Mouse (Mus musculus) embryo, embryonic 11 days (tissue): Measurements from ENCODE around the gene Dennd6a.
"Not testable (repeated sequence)": the region's sequence is repeated elsewhere in the genome, so short reads cannot be mapped to it uniquely, and the experiment has no call there.

ENCODE experiments used
- DNase-seq: peaks from one replicate; pipeline ENCODE4 v3.0.0-alpha.2; 2015

Dennd6a gene

DNA sequence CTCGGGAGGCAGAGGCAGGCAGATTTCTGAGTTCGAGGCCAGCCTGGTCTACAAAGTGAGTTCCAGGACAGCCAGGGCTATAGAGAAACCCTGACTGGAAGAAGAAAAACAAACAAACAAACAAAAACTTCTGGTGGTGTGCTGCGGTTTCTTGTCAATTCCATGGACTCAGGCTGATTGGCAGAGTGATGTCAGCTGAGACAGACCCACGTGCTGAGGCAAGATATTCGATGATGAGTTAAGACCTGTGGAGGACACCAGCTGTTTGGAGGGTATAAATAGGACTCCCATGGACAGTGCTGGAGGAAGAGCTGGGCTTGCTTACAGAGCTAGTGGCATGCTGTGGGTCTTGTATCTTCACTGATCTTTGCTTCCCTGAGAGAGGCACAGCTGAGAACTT lies at the start of gene Dennd6a:
Gene Dennd6a, plus strand, starts transcription at position 301 of the 400 bp plus-strand sequence.
- DNase-seq: not testable (repeated sequence)

- DNase-seq: no peak
These were observed 47.7 kb upstream of the Dennd6a start for GRCm38 (mm10) chr14:26525955-26526354.

DNA sequence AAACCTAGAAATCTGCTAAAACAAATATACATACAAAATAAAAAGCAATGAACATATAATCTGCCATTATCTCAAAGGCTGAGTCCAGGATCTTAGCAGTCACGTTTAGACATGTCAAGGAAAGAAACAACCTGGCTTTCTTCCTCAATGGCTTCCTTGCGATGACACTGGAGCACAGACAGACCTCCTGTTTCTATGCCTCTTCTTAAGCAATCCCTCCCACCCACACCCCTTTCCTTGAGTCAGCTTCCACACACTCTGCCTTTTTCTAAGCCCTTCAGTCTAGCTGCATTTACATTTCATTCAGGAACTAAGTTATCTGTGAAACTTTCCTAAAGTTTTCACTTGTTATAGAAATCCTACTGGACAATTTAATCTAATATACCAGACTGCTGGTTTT lies 45.4 kb upstream of the Dennd6a start:
- DNase-seq: no peak

- DNase-seq: no peak
These were observed 43.3 kb upstream of the Dennd6a start for GRCm38 (mm10) chr14:26530350-26530749.

DNA sequence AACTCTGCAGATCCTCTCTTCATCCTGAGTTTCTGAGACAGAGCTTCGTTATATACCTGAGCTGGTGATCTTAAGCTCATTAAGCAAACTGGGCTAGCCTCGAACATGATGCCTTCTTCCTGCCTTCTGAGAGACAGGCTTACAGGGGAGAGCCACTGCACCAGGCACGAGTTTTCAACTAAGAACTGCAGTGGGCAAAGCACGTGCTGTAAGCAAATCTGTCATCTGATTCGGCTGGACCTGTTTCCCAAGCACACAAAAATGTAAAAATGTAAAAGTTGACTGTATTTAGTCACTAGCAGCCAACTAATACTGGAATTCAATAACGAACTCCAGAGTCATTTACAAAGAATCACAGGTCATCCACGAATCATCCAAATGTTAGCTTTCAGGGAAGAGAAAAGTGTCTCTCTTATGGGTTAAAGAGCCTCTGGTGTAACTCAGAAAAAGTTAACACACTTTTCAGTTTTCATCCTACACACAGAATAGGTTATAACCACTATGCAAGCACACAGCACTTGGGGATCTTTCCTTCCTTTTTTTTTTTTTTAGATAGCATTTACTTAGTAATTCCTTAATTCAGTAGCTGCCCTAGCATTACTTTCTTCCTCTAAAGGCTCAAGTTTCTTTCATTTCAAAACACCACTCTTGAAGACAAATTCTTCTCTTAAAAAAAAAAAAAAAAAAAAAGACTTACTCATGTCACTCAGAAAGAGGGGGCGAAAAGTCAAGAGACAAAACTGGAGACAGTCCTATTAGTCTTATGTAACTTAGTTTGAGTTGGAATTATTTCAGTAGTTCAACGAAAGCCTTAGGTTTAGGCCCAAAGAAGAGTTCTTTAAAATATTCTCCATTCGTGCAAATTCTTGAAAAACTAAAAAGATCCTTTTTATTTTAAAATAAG lies 42.0 kb upstream of the Dennd6a start:
- no peak for DNase-seq

DNA sequence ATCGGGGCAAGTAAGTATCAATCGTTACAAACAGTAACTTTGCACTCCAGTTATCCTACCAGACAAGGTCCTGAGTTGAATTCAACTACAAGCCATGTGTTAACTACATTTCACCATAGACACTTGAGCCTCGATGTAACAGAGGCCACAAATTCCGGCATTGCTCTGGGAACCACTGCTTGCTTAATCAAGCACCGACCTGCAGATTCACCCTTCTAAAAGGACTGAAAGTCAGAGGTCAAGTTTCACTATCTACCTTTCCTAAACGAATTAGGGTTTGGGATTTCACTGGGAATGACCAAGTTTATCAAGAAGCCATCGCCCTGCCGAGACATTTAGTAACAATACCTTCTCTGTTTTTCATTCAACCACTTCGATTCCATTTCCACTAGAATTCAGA lies 40.9 kb upstream of the Dennd6a start:
- DNase-seq: no peak

GRCm38 (mm10) chr14:26533267-26533666 lies 40.4 kb upstream of the Dennd6a start:
- no peak for DNase-seq

DNA sequence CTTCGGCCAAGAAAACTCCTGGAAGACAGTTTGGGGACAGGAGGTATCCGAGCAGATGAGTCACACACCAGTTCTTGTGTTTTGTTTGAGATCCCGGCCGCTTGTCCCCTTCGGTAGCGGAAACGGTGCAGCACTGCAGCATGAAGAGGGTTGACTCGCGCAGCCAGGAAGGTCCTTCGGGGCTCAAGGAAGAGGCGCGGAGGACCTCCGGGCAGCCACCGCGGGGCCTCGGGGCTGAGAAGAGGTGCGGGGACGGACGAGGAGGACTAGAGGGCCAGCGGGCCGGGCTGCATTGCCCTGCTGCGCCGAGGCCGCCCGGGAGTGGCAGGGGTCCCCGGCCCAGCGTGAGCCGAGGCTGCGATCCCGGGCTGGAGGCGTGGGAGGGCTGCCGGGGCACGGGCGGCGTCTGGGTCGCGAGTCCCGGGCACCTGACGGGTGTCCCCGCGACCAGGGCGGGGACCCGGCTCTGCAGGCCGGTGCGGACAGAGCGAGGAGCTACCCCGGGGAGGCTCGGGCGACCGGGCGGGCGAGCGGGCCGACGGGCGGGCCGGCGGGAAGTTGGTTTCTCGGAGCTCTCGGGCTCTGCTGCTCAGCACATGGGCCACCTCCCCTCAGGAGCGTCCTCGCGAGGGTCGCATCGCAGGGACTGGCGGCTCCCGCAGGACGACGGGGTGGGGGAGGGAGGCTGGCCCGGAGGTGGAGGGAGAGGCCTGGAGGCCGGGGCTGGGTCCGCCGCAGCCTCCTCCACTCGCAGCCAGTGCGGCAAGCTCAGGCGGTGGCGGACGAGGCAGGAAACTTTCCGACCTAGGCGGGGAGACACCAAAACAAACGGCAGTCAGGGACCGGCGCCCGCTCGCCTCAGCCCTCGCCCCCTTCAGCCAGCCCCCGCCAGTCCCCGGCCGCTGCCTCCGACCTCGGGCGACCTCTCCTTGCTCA lies 39.6 kb upstream of the Dennd6a start:
- peak; percentile 78 for DNase-seq

- DNase-seq: peak; percentile 99
These were observed 38.7 kb upstream of the Dennd6a start, which contains the start of gene Slmap for GRCm38 (mm10) chr14:26534757-26535479. Gene Slmap, minus strand, starts transcription at chr14:26534931.

DNA sequence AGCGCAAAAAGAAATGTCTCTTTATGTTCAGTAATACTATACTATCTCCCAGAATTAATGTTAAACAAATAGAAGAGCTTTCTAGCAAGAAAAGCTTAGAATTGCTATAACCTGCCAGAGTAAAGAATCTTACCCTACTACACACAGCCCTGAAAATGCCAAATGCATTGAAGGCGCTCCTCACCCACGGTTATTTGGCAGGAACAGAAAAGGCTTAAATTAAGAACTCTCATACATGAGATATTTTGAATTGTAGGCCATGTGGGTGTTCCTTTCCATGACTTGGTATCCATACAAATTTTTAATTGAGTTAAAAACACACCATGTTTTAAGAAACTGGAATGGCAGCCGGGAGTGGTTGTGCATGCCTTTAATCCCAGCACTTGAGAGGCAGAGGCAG lies 34.4 kb upstream of the Dennd6a start:
- no peak for DNase-seq

- DNase-seq: no peak
These were observed 33.1 kb upstream of the Dennd6a start for GRCm38 (mm10) chr14:26540577-26540976.

DNA sequence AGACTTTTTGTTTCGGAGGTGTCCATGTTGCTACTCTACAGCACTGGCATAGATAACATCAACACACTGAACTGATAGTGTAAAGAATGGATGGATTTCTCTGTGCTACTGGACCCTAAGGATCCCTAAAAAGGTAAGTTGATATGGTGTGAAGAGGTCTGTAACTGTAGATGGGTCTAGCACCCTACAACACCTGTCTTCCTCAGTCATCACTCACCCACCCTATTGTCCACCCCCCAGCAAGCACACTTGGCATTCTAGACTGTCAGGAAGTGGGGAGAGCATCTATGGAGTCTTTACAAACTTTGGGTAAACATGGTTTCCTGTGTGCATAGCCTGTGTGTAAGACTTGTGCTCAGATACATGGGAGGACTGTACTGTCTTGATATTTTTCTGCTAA lies 31.5 kb upstream of the Dennd6a start:
- no peak for DNase-seq

GRCm38 (mm10) chr14:26547516-26548488 lies 25.9 kb upstream of the Dennd6a start:
- DNase-seq: no peak

- no peak for DNase-seq
These were observed 22.9 kb upstream of the Dennd6a start for GRCm38 (mm10) chr14:26550712-26551111.

DNA sequence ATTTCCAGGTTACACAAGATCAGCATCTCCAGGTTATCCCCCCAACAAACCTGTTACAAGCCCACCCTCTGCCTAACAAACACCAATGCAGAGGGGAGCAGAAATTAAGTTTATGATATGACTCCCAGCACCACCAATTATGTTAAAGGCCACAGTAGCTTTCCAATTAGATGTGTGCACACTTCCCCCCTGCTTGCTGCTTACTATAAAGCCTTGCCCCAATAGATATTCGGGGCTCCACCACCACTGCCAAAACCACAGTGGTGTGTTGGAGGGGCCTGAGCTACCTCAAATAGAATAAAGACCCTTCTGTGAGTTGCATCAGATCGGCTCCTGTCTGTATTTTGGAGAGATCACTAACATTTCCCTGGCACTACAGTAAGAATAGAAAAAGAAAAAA lies 21.2 kb upstream of the Dennd6a start:
- DNase-seq: no peak

GRCm38 (mm10) chr14:26552853-26553252 lies 20.8 kb upstream of the Dennd6a start:
- DNase-seq: no peak

DNA sequence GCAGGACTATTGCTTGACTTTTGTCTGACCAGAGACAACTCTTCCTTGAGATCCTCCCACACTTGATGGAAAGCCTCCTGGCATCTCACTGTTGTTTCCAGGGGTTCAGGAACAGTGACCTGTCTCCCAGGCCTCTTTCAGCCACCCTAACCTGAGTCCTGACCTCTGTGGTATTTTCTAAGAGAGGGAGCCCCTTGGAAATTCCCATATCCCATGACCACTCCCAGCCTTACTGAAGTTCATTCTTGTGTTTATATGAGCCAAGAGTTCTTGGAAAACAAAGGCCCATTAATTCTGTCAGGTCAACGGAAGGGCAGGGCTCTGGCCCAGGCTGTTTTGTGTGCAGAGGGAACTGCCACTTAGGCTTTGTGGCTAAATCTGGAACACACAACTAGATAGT lies 16.1 kb upstream of the Dennd6a start:
- DNase-seq: peak; percentile 14

DNA sequence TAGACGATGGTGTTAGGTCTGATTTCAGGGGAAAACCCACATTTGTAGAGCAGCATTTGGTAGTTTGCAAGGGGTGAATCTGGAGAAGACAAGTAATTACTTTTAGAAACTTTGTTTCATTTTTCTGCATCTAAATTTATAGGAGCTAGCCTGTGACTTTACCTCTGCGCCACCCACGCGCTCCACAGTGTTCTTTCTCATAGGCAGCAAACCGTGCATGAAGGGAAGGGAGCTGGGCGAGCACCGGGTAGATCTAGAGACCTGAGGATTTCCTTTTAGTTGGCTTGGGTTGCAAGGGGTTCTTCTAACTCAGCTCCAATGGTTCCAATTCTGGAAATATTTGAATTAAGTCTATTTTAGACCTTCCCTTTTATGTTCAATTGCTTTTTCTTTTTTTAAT lies 15.1 kb upstream of the Dennd6a start:
- DNase-seq: no peak

GRCm38 (mm10) chr14:26562247-26562646 lies 11.4 kb upstream of the Dennd6a start:
- no peak for DNase-seq

DNA sequence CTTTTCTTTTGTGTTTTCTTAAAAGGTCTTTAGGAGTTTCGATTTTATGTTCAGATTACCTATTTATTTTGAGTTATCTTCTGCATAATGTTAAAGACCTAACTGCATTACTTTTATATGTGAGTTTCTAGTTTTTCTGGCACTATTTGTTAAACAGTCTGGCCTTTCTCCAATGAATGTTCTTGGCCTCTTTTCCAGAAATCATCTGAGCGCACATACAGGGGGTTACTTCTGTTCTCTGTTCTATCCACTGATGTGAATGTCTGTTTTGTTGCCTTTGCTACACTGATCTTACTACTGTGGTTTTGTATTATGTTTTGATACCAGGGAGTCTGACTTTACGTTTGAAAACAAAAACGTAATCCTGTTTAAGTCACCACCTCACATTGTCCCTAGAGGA lies 3.8 kb upstream of the Dennd6a start:
- no peak for DNase-seq

- no peak for DNase-seq
These were observed 1.5 kb upstream of the Dennd6a start for GRCm38 (mm10) chr14:26571951-26572675.
